ENCODE assay signal across 23 mouse cellular contexts in the genomic region with DNA sequence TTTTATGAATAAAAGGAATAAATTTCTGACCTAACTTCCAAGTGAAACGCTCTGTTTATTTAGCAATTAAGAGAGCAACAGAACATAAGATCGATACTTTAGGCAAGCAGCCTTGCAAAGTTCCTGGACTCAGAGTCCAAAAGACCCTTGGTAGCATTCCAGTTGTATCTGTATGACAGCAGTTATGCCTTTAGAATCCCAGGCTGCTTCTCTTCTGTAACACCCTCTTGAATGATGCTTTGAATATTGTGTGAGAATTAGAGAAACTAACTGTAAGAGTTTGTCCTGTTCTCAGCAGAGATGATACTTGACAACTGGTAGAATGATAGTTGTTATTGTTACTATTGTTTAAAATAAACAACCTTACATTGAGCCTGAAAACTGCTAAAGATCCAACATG.
"Had no signal": no experiment of that assay in that cellular context is flagged by ENCODE, and none has a peak within 500 bp of the region (broad histone marks: within the 10 kb centered on the region; RNA-seq: fewer than 3 reads in every experiment).

No protein-coding gene starts in this region.

- H3K36me3 ChIP-seq: heart, embryonic 10.5 days; heart, embryonic 12.5 days; hindbrain, embryonic 10.5 days; hindbrain, embryonic 12.5 days; intestine, embryonic 15.5 days; limb, embryonic 10.5 days; limb, embryonic 12.5 days had no signal

- H3K9me3 ChIP-seq: heart, embryonic 10.5 days; heart, embryonic 12.5 days; hindbrain, embryonic 10.5 days; hindbrain, embryonic 12.5 days; intestine, embryonic 15.5 days; limb, embryonic 10.5 days had no signal

- H3K27me3 ChIP-seq: heart, embryonic 12.5 days; hindbrain, embryonic 12.5 days; intestine, embryonic 15.5 days; limb, embryonic 12.5 days had no signal

- ATAC-seq: hindbrain, embryonic 16.5 days; inflammation-experienced regulatory T-cells, adult 6 months; intestine, embryonic 15.5 days; intestine, postnatal 0 days had no signal

- H3K4me1 ChIP-seq: hindbrain, embryonic 10.5 days; hindbrain, embryonic 12.5 days; intestine, embryonic 15.5 days; limb, embryonic 10.5 days; limb, embryonic 12.5 days had no signal

- H3K4me2 ChIP-seq: heart, embryonic 12.5 days; hindbrain, embryonic 12.5 days; hindbrain, embryonic 14.5 days; intestine, embryonic 15.5 days; limb, embryonic 12.5 days had no signal

- DNase-seq: gastrocnemius, adult 2 months; gastrocnemius, postnatal 10 days; gastrocnemius, postnatal 25 days; heart, postnatal 10 days; heart, postnatal 4 days; kidney, adult 18-20 months; kidney, adult 8-10 months; kidney, postnatal 14 days; kidney, postnatal 36 days; layer of hippocampus, postnatal 36 days; liver had no signal

- H3K4me3 ChIP-seq: gastrocnemius, adult 2 months; heart, embryonic 10.5 days; heart, embryonic 12.5 days; hindbrain, embryonic 10.5 days; hindbrain, embryonic 12.5 days; intestine, embryonic 15.5 days; limb, embryonic 10.5 days; limb, embryonic 12.5 days had no signal

- H3K27ac ChIP-seq: gastrocnemius, adult 2 months; heart, embryonic 10.5 days; hindbrain, embryonic 10.5 days; hindbrain, embryonic 12.5 days; hindbrain, embryonic 14.5 days; intestine, embryonic 15.5 days; kidney, postnatal 0 days; limb, embryonic 10.5 days; limb, embryonic 12.5 days had no signal

- H3K9ac ChIP-seq: heart, embryonic 12.5 days; hindbrain, embryonic 12.5 days; hindbrain, embryonic 14.5 days; intestine, embryonic 15.5 days; limb, embryonic 12.5 days had no signal
